Mouse (Mus musculus) heart, embryonic 14.5 days (tissue): ENCODE results near the gene Tacc2. TPM values are rescaled to one million over a fixed set of nuclear protein-coding genes. Genes with fewer than 3 reads are reported as not detected.

Source experiments
- ATAC-seq: fragments of 200-750 bp; cut with Nextera tagmentation; 2 replicates; pipeline ENCODE4 v1.8.0; 2017; ENCODE audit warnings: low read depth, moderate TSS enrichment; ENCODE audit not compliant: insufficient number of reproducible peaks, insufficient read depth, low FRiP score
- H3K27ac ChIP-seq, 2 experiments: fragments of 200-500 bp in 1 of 2; fragments of 300-500 bp in 1 of 2; sonication (generic) in 1 of 2; replicated peaks in 1 of 2; 2 replicates each; pipeline ENCODE4 v1.5.1; 2012 to 2014; ENCODE audit warnings: low read depth in 2 of 2, low read length in 2 of 2, control low read depth in 1 of 2, mild to moderate bottlenecking in 1 of 2, mixed read lengths in 1 of 2; ENCODE audit not compliant: control insufficient read depth in 1 of 2, insufficient read depth in 1 of 2
- H3K27me3 ChIP-seq: fragments of 300-500 bp; sonication (generic); 2 replicates; pipeline ENCODE4 v1.6.1; 2014; ENCODE audit warnings: mild to moderate bottlenecking, low read length, control low read depth; ENCODE audit not compliant: control insufficient read depth, insufficient read depth
- H3K36me3 ChIP-seq: fragments of 300-500 bp; sonication (generic); 2 replicates; pipeline ENCODE4 v1.6.1; 2014; ENCODE audit warnings: mild to moderate bottlenecking, control low read depth, low read length, mixed read lengths; ENCODE audit not compliant: control insufficient read depth, insufficient read depth
- H3K4me1 ChIP-seq, 2 experiments: fragments of 200-500 bp in 1 of 2; fragments of 300-500 bp in 1 of 2; sonication (generic) in 1 of 2; 2 replicates each; pipeline ENCODE4 v1.6.1; 2012 to 2014; ENCODE audit warnings: low read length in 2 of 2, control low read depth in 1 of 2, mixed read lengths in 1 of 2; ENCODE audit not compliant: control insufficient read depth in 2 of 2, insufficient read depth in 2 of 2
- H3K4me2 ChIP-seq: fragments of 300-500 bp; sonication (generic); 2 replicates; pipeline ENCODE4 v1.6.1; 2014; ENCODE audit warnings: mild to moderate bottlenecking, low read length
- H3K4me3 ChIP-seq, 2 experiments: fragments of 200-500 bp in 1 of 2; fragments of 300-500 bp in 1 of 2; sonication (generic) in 1 of 2; 2 replicates each; pipeline ENCODE4 v1.5.1; 2012 to 2014; ENCODE audit warnings: low read length in 2 of 2, mild to moderate bottlenecking in 2 of 2, control low read depth in 1 of 2, low read depth in 1 of 2, moderate library complexity in 1 of 2; ENCODE audit not compliant: control insufficient read depth in 1 of 2, insufficient read depth in 1 of 2
- H3K9ac ChIP-seq: fragments of 300-500 bp; sonication (generic); 2 replicates; pipeline ENCODE4 v1.6.1; 2014; ENCODE audit warnings: mild to moderate bottlenecking, low read length
- H3K9me3 ChIP-seq: fragments of 300-500 bp; sonication (generic); 2 replicates; pipeline ENCODE4 v1.6.1; 2016; ENCODE audit warnings: low read length, control low read depth; ENCODE audit not compliant: control insufficient read depth
- whole genome bisulfite sequencing: fragments of 180-500 bp; shearing (Covaris S2); extraction: QIAGEN DNeasy Blood & Tissue Kit; methylation state at CpG from one replicate; pipeline ENCODE4 v1.1.7; 2014; 5-methylcytosine and 5-hydroxymethylcytosine counted together
- polyA plus RNA-seq: library from polyadenylated mRNA; unstranded; fragments of >200 nt; fragmentation: Nextera tagmentation; extraction: Ambion mirVana; gene quantifications from 2 replicates; pipeline ENCODE4 v1.2.1, GENCODE M21; 2014

Tacc2 gene
- polyA plus RNA-seq, 1 experiment from 2014 or later: 55.9 TPM

GRCm38 (mm10) chr7:130631553-130632378, 54.5 kb downstream of the Tacc2 start:
- Histone ChIP-seq H3K4me2 (peak overlapping the region; percentile 11; the same call in 1 of the 2 replicates), H3K27ac (peak overlapping the region in 1 of 2 experiments; percentile 33; a peak in 1 of 4 replicates)

GRCm38 (mm10) chr7:130632379-130632732, 55.1 kb downstream of the Tacc2 start:
- 90% methylated on average over 5 of the region's 5 CpGs for WGBS
- H3K4me3 ChIP-seq: no peak overlapping the region
- peak overlapping the region in 1 of 2 experiments; percentile 33; a peak in 1 of 4 replicates for H3K27ac ChIP-seq
- H3K4me1 ChIP-seq: peaks cover 28 to 37% of the 10 kb centered on the region in 2 experiments
- H3K27me3 ChIP-seq: no peaks in the 10 kb centered on the region
- no peak for ATAC-seq
- no peaks in the 10 kb centered on the region for H3K9me3 ChIP-seq
- no peak overlapping the region for H3K4me2 ChIP-seq
- H3K9ac ChIP-seq: no peak overlapping the region
- no peaks in the 10 kb centered on the region for H3K36me3 ChIP-seq

More at GRCm38 (mm10) chr7:130631553-130632378, 54.5 kb downstream of the Tacc2 start:
- Histone ChIP-seq H3K9ac (no peak overlapping the region), H3K36me3 (no peaks in the 10 kb centered on the region), H3K4me1 (peaks cover 29 to 37% of the 10 kb centered on the region in 2 experiments), H3K4me3 (no peak overlapping the region), H3K9me3 (no peaks in the 10 kb centered on the region), H3K27me3 (no peaks in the 10 kb centered on the region)
- WGBS: 48% methylated on average over 22 of the region's 22 CpGs
- no peak for ATAC-seq

- Histone ChIP-seq H3K4me3 (no peak overlapping the region), H3K9ac (no peak overlapping the region), H3K27me3 (no peaks in the 10 kb centered on the region), H3K4me2 (no peak overlapping the region), H3K36me3 (no peaks in the 10 kb centered on the region), H3K27ac (no peak overlapping the region), H3K4me1 (peaks cover 22 to 24% of the 10 kb centered on the region in 2 experiments), H3K9me3 (no peaks in the 10 kb centered on the region)
- 94% methylated on average over 4 of the region's 4 CpGs for WGBS
- ATAC-seq: no peak
These were observed 57.1 kb downstream of the Tacc2 start for GRCm38 (mm10) chr7:130634259-130634871.

- Histone ChIP-seq H3K27ac (no peak overlapping the region), H3K27me3 (no peaks in the 10 kb centered on the region), H3K36me3 (no peaks in the 10 kb centered on the region), H3K4me1 (peaks cover 22 to 24% of the 10 kb centered on the region in 2 experiments), H3K9me3 (no peaks in the 10 kb centered on the region), H3K9ac (no peak overlapping the region), H3K4me2 (no peak overlapping the region), H3K4me3 (no peak overlapping the region)
- ATAC-seq: no peak
- WGBS: 27% methylated on average over 7 of the region's 7 CpGs
These were observed 58.0 kb downstream of the Tacc2 start for GRCm38 (mm10) chr7:130635212-130635611.

GRCm38 (mm10) chr7:130636274-130636673, 59.0 kb downstream of the Tacc2 start:
- Histone ChIP-seq H3K4me2 (no peak overlapping the region), H3K9me3 (no peaks in the 10 kb centered on the region), H3K9ac (no peak overlapping the region), H3K27ac (no peak overlapping the region), H3K36me3 (no peaks in the 10 kb centered on the region), H3K4me3 (no peak overlapping the region), H3K4me1 (peaks cover 24 to 27% of the 10 kb centered on the region in 2 experiments), H3K27me3 (no peaks in the 10 kb centered on the region)
- no peak for ATAC-seq
- 80% methylated on average over 3 of the region's 3 CpGs for WGBS

- Histone ChIP-seq H3K9me3 (no peaks in the 10 kb centered on the region), H3K4me1 (peaks cover 18 to 21% of the 10 kb centered on the region in 2 experiments), H3K9ac (no peak overlapping the region), H3K27ac (no peak overlapping the region), H3K36me3 (no peaks in the 10 kb centered on the region), H3K27me3 (no peaks in the 10 kb centered on the region), H3K4me2 (no peak overlapping the region), H3K4me3 (no peak overlapping the region)
- WGBS: 80% methylated on average over 4 of the region's 4 CpGs
- ATAC-seq: no peak
These were observed 59.7 kb downstream of the Tacc2 start for GRCm38 (mm10) chr7:130636902-130637301.

GRCm38 (mm10) chr7:130637811-130638210, 60.6 kb downstream of the Tacc2 start:
- peaks cover 13 to 17% of the 10 kb centered on the region in 2 experiments for H3K4me1 ChIP-seq
- no peaks in the 10 kb centered on the region for H3K9me3 ChIP-seq
- no peaks in the 10 kb centered on the region for H3K36me3 ChIP-seq
- 36% methylated on average over 6 of the region's 6 CpGs for WGBS
- no peak for ATAC-seq
- H3K27me3 ChIP-seq: no peaks in the 10 kb centered on the region
- no peak overlapping the region for H3K27ac ChIP-seq
- no peak overlapping the region for H3K9ac ChIP-seq
- H3K4me3 ChIP-seq: no peak overlapping the region
- no peak overlapping the region for H3K4me2 ChIP-seq
